Mouse (Mus musculus) liver, adult 2 months (tissue): Measurements from ENCODE around the gene Nme7.

Experiments used
- CTCF ChIP-seq: fragments of 200-500 bp; IDR thresholded peaks from 2 replicates; pipeline ENCODE4 v1.5.1; 2011; ENCODE audit warnings: low read depth, low read length, control low read depth
- POLR2A ChIP-seq: fragments of 200-500 bp; IDR thresholded peaks from 2 replicates; pipeline ENCODE4 v1.6.1; 2011; ENCODE audit warnings: low read length, control low read depth; ENCODE audit not compliant: insufficient read depth; ENCODE audit errors: extremely low read depth

DNA sequence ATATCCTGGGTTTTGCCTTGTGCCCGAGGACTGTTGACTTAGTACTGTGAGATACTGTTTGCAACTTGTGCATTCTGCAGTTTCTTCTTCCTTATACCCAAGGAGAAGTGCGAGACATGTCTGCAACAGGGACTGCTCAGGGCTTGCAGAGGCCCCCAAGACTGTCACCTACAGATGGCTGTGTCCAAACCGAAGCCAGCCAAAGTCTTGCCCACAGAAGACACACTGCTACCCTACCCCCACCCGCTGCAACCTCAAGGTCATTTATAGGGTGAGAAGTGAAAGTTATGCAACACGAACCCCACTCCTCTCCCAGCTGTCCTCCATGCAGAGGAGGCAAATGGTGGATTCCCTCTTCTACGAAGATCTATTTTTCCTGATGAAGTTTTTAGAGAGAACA lies 148.7 kb downstream of the Nme7 start:
- TF ChIP-seq CTCF, result no peak
- TF ChIP-seq POLR2A, result no peak
